Mouse (Mus musculus): ENCODE data around the gene Klhl18. TPM values are rescaled to one million over a fixed set of nuclear protein-coding genes. Genes with fewer than 3 reads are reported as not detected.

The Klhl18 gene
- 9.4 and 10.1 TPM in 2 replicates for polyA plus RNA-seq (2014; fragmentation: Nextera tagmentation; extraction: Ambion mirVana)

DNA sequence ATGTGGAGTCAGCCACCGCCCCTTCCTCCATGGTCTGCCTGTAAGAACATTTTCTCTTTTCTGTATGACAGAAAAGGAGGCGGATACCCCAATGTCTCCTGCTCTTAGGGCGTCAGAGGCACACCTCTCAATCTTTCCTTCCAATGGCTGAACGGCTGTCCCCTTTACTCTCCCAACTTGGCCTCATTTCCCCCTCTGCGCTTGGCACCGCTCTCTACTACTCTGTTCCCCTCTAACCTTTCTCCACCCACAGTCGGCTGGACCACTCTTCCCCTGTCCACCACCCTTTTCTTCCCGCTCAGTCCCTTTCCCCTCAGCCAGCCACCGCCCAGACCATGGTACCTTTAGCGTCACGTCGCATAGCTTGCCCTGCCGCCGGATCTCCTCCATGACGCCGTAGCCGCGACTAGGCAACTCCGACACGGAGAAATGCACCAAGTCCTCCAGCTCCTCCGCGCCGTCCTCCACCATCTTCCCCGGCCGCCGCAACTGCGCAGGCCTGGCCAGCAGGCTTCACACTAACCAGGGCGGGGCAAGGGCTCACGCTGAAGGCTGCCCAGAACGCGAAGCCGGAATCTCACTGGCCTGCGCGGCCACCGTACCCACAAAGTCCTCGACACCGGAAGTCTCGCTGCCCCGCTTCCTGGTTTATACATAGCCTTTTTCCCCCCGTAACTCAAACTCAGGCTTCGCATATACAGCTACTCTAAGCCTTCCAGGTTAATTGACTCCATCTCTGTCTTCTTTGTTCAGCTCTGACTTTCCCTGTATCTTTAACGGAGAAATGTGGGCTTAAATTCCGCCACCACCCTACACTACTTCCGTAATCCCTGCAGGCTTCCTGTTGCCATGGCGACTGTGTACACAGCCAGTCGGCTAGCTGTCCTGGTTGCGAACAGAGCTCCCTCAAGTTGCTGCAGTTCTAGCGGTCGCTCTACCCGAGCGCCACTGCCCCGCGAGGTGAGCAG lies at the start of gene Klhl18, which contains the start of gene Kif9:
Klhl18 (minus strand) TSS at position 571 of the 968 bp plus-strand sequence.
Kif9 (plus strand) TSS at position 835 of the 968 bp plus-strand sequence.
- H3K27ac ChIP-seq (replicated peaks; ENCODE audit: low read depth, low read length), result peak within 1 kb of the TSS; percentile 93
- peak; percentile 98 for DNase-seq (ENCODE audit: low spot score)
- no peaks in the 10 kb centered on the region for H3K9me3 ChIP-seq (ENCODE audit: control insufficient read depth, low read length)
- H3K4me3 ChIP-seq (ENCODE audit: low read depth, low read length), result peak within 1 kb of the TSS; percentile 82
- H3K4me2 ChIP-seq (ENCODE audit: low read depth, low read length), result peak within 1 kb of the TSS; percentile 82
- WGBS, result under 1% methylated on average over 51 of the region's 53 CpGs
- H3K27me3 ChIP-seq (replicated peaks; ENCODE audit: control insufficient read depth, insufficient read depth, low read length), result no peaks in the 10 kb centered on the region
- peak; percentile 99 for ATAC-seq (ENCODE audit: low read depth)
- H3K36me3 ChIP-seq (ENCODE audit: control insufficient read depth, insufficient read depth, low read length), result 0 out of 2 replicates have a peak, but pooled peaks cover 6% of the 10 kb centered on the region
- peak within 1 kb of the TSS; percentile 85 for H3K9ac ChIP-seq (ENCODE audit: low read depth, low read length)
- peaks cover 7% of the 10 kb centered on the region for H3K4me1 ChIP-seq (ENCODE audit: control insufficient read depth, insufficient read depth, low read length)

DNA sequence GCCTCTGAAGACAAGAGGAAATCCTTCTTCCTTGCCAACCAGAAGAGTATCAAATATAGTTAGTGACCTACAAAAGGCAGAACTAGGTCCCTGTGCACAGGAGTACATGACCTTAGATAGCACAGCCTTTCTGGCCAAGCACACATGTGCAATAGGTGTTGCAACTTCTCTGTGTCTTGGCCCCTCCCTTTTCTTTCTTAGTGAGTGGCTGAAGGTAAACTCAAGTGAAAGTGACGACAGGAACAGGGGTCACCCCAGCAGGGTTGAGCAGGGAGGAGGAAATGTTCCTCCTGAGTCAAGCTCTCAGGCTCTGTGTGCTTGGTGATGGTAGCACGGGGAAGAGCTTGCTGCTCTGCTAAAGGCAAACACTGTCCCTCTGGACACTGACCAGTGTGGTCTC lies 49.2 kb upstream of the Klhl18 start:
- no peaks in the 10 kb centered on the region for H3K36me3 ChIP-seq (ENCODE audit: control insufficient read depth, insufficient read depth, low read length)
- H3K9ac ChIP-seq (ENCODE audit: low read depth, low read length), result no peak overlapping the region
- 51% methylated on average over 2 of the region's 2 CpGs for WGBS
- no peaks in the 10 kb centered on the region for H3K27me3 ChIP-seq (replicated peaks; ENCODE audit: control insufficient read depth, insufficient read depth, low read length)
- H3K4me3 ChIP-seq (ENCODE audit: low read depth, low read length), result no peak overlapping the region
- no peak for DNase-seq (ENCODE audit: low spot score)
- no peaks in the 10 kb centered on the region for H3K9me3 ChIP-seq (ENCODE audit: control insufficient read depth, low read length)
- H3K4me2 ChIP-seq (ENCODE audit: low read depth, low read length), result no peak overlapping the region
- H3K4me1 ChIP-seq (ENCODE audit: control insufficient read depth, insufficient read depth, low read length), result no peaks in the 10 kb centered on the region
- no peak overlapping the region for H3K27ac ChIP-seq (replicated peaks; ENCODE audit: low read depth, low read length)
- no peak for ATAC-seq (ENCODE audit: low read depth)

- peaks cover 10% of the 10 kb centered on the region for H3K9me3 ChIP-seq (ENCODE audit: control insufficient read depth, low read length)
- ATAC-seq (ENCODE audit: low read depth), result no peak
- no peaks in the 10 kb centered on the region for H3K36me3 ChIP-seq (ENCODE audit: control insufficient read depth, insufficient read depth, low read length)
- no peak overlapping the region for H3K9ac ChIP-seq (ENCODE audit: low read depth, low read length)
- H3K4me3 ChIP-seq (ENCODE audit: low read depth, low read length), result no peak overlapping the region
- no peaks in the 10 kb centered on the region for H3K27me3 ChIP-seq (replicated peaks; ENCODE audit: control insufficient read depth, insufficient read depth, low read length)
- H3K27ac ChIP-seq (replicated peaks; ENCODE audit: low read depth, low read length), result no peak overlapping the region
- DNase-seq (ENCODE audit: low spot score), result no peak
- no peak overlapping the region for H3K4me2 ChIP-seq (ENCODE audit: low read depth, low read length)
- 54% methylated on average over 5 of the region's 5 CpGs for WGBS
- no peaks in the 10 kb centered on the region for H3K4me1 ChIP-seq (ENCODE audit: control insufficient read depth, insufficient read depth, low read length)
These were observed 14.4 kb upstream of the Klhl18 start for GRCm38 (mm10) chr9:110490913-110491312.

GRCm38 (mm10) chr9:110488841-110489240 lies 12.3 kb upstream of the Klhl18 start:
- Histone ChIP-seq H3K4me3 (ENCODE audit: low read depth, low read length) (no peak overlapping the region), H3K27me3 (replicated peaks; ENCODE audit: control insufficient read depth, insufficient read depth, low read length) (no peaks in the 10 kb centered on the region), H3K4me2 (ENCODE audit: low read depth, low read length) (no peak overlapping the region), H3K36me3 (ENCODE audit: control insufficient read depth, insufficient read depth, low read length) (no peaks in the 10 kb centered on the region), H3K4me1 (ENCODE audit: control insufficient read depth, insufficient read depth, low read length) (no peaks in the 10 kb centered on the region), H3K9me3 (ENCODE audit: control insufficient read depth, low read length) (peaks cover 10% of the 10 kb centered on the region), H3K27ac (replicated peaks; ENCODE audit: low read depth, low read length) (no peak overlapping the region), H3K9ac (ENCODE audit: low read depth, low read length) (no peak overlapping the region)
- no peak for DNase-seq (ENCODE audit: low spot score)
- ATAC-seq (ENCODE audit: low read depth), result no peak
- WGBS, result 49% methylated on average over 4 of the region's 4 CpGs

- Histone ChIP-seq H3K9ac (ENCODE audit: low read depth, low read length) (no peak overlapping the region), H3K27me3 (replicated peaks; ENCODE audit: control insufficient read depth, insufficient read depth, low read length) (no peaks in the 10 kb centered on the region), H3K9me3 (ENCODE audit: control insufficient read depth, low read length) (no peaks in the 10 kb centered on the region), H3K4me3 (ENCODE audit: low read depth, low read length) (no peak overlapping the region), H3K27ac (replicated peaks; ENCODE audit: low read depth, low read length) (no peak overlapping the region), H3K4me2 (ENCODE audit: low read depth, low read length) (no peak overlapping the region), H3K36me3 (ENCODE audit: control insufficient read depth, insufficient read depth, low read length) (no peaks in the 10 kb centered on the region), H3K4me1 (ENCODE audit: control insufficient read depth, insufficient read depth, low read length) (peaks cover 7% of the 10 kb centered on the region)
- ATAC-seq (ENCODE audit: low read depth) (no peak), DNase-seq (ENCODE audit: low spot score) (no peak)
- 74% methylated on average over 4 of the region's 4 CpGs for WGBS
These were observed 2.1 kb upstream of the Klhl18 start for GRCm38 (mm10) chr9:110478639-110479038.

GRCm38 (mm10) chr9:110477951-110478350 lies 1.5 kb upstream of the Klhl18 start:
- DNase-seq (ENCODE audit: low spot score) (no peak), ATAC-seq (ENCODE audit: low read depth) (no peak)
- Histone ChIP-seq H3K27ac (replicated peaks; ENCODE audit: low read depth, low read length) (no peak overlapping the region), H3K36me3 (ENCODE audit: control insufficient read depth, insufficient read depth, low read length) (0 out of 2 replicates have a peak, but pooled peaks cover 5% of the 10 kb centered on the region), H3K4me3 (ENCODE audit: low read depth, low read length) (no peak overlapping the region), H3K9me3 (ENCODE audit: control insufficient read depth, low read length) (no peaks in the 10 kb centered on the region), H3K27me3 (replicated peaks; ENCODE audit: control insufficient read depth, insufficient read depth, low read length) (no peaks in the 10 kb centered on the region), H3K4me2 (ENCODE audit: low read depth, low read length) (no peak overlapping the region), H3K9ac (ENCODE audit: low read depth, low read length) (no peak overlapping the region), H3K4me1 (ENCODE audit: control insufficient read depth, insufficient read depth, low read length) (peaks cover 7% of the 10 kb centered on the region)
- 45% methylated on average over 11 of the region's 11 CpGs for WGBS

- DNase-seq (ENCODE audit: low spot score) (no peak), ATAC-seq (ENCODE audit: low read depth) (no peak)
- no peaks in the 10 kb centered on the region for H3K27me3 ChIP-seq (replicated peaks; ENCODE audit: control insufficient read depth, insufficient read depth, low read length)
- no peak overlapping the region for H3K4me3 ChIP-seq (ENCODE audit: low read depth, low read length)
- H3K36me3 ChIP-seq (ENCODE audit: control insufficient read depth, insufficient read depth, low read length), result no peaks in the 10 kb centered on the region; the same call in 1 of the 2 replicates
- no peak overlapping the region for H3K27ac ChIP-seq (replicated peaks; ENCODE audit: low read depth, low read length)
- H3K9ac ChIP-seq (ENCODE audit: low read depth, low read length), result no peak overlapping the region
- H3K4me2 ChIP-seq (ENCODE audit: low read depth, low read length), result no peak overlapping the region
- 87% methylated on average over 3 of the region's 3 CpGs for WGBS
- no peaks in the 10 kb centered on the region for H3K9me3 ChIP-seq (ENCODE audit: control insufficient read depth, low read length)
- no peaks in the 10 kb centered on the region for H3K4me1 ChIP-seq (ENCODE audit: control insufficient read depth, insufficient read depth, low read length)
These were observed 10.3 kb downstream of the Klhl18 start for GRCm38 (mm10) chr9:110466179-110466578.

DNA sequence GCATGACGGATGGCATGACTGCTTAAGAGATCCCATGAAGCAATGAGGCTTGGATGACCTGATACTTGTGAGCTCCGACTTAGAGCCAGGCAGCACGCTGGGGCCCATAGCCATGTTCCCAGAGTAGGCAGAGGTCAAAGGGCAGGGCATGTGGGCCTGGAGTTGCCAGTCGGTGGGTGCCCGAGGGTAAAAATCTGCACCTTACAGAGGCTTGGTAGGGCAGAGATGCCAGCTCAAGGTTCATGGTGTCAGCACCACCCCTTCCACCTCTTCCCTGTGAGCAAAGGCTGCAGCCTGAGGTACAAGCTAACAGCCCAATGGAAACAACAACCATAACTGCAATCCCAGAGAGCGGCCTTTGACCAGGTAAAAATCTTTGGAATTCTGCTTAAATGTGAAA lies 11.2 kb downstream of the Klhl18 start:
- Histone ChIP-seq H3K36me3 (ENCODE audit: control insufficient read depth, insufficient read depth, low read length) (no peaks in the 10 kb centered on the region; the same call in 1 of the 2 replicates), H3K4me1 (ENCODE audit: control insufficient read depth, insufficient read depth, low read length) (no peaks in the 10 kb centered on the region), H3K9ac (ENCODE audit: low read depth, low read length) (no peak overlapping the region), H3K27ac (replicated peaks; ENCODE audit: low read depth, low read length) (no peak overlapping the region), H3K4me3 (ENCODE audit: low read depth, low read length) (no peak overlapping the region), H3K4me2 (ENCODE audit: low read depth, low read length) (no peak overlapping the region), H3K9me3 (ENCODE audit: control insufficient read depth, low read length) (no peaks in the 10 kb centered on the region), H3K27me3 (replicated peaks; ENCODE audit: control insufficient read depth, insufficient read depth, low read length) (no peaks in the 10 kb centered on the region)
- ATAC-seq (ENCODE audit: low read depth), result no peak
- no peak for DNase-seq (ENCODE audit: low spot score)
- 91% methylated on average over 6 of the region's 6 CpGs for WGBS
